Mouse (Mus musculus) T-helper 2 cell (primary cell): ENCODE data around the gene Vmn1r58.

ENCODE experiments used
- in situ Hi-C: fragments of 300-600 bp; cut with MboI, MseI; formaldehyde crosslinking; loops from one replicate; pipeline ENCODE4 v1.15.1; 2025; ENCODE audit warnings: high pct_unique_total_duplicates

The Vmn1r58 gene

DNA sequence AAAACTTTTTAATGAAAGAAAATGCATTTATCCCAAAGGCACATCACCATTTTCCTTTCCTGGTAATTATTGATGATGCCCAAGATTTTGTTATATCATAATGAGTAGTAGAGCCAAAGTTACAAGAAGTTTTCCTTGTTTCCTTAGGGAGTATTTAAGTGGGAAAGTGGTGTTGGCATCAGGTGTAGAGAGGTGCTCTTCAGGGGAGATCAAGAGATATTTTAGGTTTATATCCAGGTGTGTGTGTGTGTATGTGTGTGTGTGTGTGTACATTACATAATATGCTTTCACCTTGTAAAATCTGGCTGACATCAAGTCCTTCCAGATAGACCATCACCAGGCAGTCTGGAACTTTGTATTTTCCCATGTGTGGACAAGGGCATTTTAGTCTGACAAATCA is at the start of gene Vmn1r58:
Gene Vmn1r58, minus strand, starts transcription at position 101 of the 400 bp plus-strand sequence.
- in situ Hi-C loops = loop anchor here (10.0 kb wide), 1 partner anchor 132 kb away; the partner anchor contains the start of gene Vmn1r60

DNA sequence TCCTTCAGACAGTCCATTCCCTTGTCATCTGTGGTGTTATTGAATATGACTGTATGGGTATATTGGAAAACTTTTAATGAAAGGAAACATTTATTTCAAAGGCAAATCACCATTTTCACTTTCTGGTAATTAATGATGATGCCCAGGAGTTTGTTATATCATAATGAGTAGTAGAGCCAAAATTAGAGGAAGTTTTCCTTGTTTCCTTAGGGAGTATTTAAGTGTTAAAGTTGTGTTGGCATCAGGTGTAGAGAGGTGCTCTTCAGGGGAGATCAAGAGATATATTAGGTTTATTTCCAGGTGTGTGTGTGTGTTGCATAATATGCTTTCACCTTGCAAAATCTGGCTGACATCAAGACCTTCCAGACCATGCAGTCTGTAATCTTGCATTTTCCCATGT is 43.5 kb upstream of the Vmn1r58 start, which contains the start of gene Vmn1r59:
Gene Vmn1r59, minus strand, starts transcription at position 101 of the 400 bp plus-strand sequence.
- in situ Hi-C loops = loop anchor here (10.0 kb wide), 1 partner anchor 462 kb away; the partner anchor contains the start of gene Zfp579

DNA sequence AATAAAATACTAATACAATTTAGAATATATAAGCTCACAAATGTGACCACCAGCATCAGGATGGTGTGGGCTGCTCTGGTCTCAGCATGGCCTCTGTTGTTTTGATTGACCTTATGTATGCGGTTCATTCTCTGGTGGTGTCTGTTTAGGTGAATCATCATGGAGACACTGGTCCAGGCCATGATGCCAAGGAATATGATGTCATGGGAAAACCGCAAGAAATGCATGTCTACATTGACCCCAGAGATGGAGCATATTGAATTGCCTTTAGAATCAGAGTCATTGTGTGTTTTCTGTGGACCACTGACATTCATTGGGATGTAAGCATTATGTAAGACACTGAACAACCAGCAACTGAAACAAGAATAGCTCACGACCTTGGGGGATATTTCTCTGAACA is 40.8 kb upstream of the Vmn1r58 start:
- in situ Hi-C loops = loop anchor here (10.0 kb wide), 1 partner anchor 459 kb away; the partner anchor contains the start of gene Zfp579

DNA sequence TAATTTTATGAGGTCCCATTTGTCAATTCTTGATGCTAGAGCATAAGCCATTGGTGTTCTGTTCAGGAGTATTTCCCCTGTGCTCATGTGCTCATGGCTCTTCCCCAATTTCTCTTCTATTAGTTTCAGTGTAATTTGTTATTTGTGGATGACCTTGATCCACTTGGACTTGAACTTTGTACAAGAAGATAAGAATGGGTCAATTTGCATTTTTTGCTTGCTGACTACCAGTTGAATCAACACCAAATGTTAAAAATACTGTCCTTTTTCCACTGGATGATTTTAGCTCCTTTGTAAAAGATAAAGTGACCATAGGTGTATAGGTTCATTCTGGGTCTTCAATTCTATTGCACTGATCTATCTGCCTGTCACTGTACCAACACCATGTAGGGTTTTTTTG is 35.4 kb upstream of the Vmn1r58 start:
- in situ Hi-C loops = no loop called here

DNA sequence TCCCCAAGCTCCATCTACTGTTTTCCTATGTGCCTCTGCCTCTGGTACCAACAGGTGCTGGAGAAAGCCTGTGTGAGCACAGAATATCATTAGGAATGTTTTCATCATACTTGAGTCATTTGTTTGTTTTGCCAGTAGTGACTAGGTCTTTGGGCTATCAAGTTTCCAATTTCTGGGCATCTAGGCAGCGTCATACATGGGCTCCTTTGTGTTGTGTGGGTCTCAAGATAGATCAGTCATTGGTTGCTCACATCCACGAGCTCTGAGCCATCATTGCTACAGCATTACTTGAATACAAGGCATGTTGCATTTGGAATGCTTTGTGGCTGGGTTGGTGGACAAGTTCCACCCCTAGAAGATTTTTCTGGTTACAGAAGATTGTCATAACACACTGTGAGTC is 7.0 kb downstream of the Vmn1r58 start:
- in situ Hi-C loops = no loop called here

DNA sequence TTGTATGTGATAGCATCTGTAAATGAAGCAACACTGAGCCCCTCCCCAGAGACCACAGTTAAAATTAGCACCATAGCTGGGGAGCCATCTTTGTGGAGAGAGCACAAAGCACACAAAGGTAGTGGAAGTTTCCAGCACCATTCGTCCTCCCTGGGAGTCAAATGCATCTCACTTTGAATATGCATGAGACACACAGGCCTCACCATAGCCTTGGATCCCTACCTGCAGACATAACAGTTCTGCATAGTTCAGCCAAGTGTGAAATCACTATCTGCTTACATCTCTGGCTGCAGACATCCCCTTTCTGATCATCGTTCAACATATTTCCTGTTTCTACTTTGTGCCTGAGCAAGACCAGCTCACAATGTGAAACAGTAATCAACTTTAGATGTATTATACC is 46.5 kb downstream of the Vmn1r58 start:
- in situ Hi-C loops = no loop called here

DNA sequence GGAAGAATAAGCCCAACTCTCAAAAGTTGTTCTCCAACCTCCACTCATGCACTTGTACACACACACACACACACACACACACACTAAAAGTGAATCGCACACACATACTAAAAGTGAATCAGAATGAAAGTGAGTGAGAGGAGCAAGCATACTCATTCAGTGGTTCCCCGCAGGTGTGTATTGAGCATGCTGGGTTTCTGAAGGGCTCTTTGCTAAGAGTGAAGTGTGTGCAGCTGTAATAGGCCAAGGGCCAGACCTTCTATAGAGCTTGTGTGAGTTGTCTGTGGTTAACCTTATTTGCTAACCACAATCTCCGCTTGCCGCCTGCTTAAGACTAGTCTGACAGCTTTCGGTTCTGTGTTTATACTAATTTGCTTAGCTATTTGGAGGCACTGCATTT is 49.6 kb downstream of the Vmn1r58 start:
- in situ Hi-C loops = no loop called here
